8 mouse cellular contexts compared by ENCODE assay signal in the genomic region with DNA sequence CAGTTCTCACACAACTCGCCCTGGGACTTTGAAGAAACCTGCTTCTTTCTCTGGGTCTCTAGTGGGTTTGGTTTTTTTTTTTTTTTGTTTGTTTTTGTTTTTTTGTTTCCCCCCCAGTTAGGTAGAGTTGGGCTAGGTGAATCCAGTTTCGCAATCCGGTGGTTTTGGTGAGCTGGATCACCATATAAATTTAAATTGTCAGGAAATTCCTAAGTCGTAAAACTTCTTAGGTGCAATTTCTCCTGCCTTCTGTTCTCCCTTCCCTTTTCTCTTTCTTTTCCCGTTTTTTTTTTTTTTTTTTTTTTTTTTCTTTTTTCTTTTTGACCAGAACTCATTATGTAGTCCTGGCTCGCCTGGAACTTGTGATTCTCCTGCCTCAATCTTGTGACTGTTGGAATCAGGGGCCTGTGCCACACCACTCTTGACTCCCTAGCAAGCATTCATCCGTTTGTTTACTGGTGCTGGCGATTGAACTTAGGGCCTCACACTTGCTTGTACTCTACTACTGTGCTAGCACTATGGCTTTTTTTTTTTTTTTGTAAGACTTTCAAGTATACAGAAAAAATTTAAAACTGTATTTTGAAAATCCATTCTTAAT. TPM values are rescaled to one million over a fixed set of nuclear protein-coding genes. Genes with fewer than 3 reads are reported as not detected.
DNase-seq lines count a peak whose midpoint lies in the region; ATAC-seq lines count a peak whose summit lies in the region.

No protein-coding gene starts in this region.

- H3K4me2 ChIP-seq in liver, embryonic 13.5 days: peak overlapping the region; percentile 83

- no peak for ATAC-seq in liver, embryonic 13.5 days (ENCODE audit: low read depth)
- no peak for ATAC-seq in megakaryocyte progenitor cell, adult 5-6 weeks (replicated peaks; ENCODE audit: poor library complexity)

- peaks cover 18% of the 10 kb centered on the region for H3K36me3 ChIP-seq in heart, embryonic 10.5 days
- H3K36me3 ChIP-seq in forebrain, embryonic 10.5 days (replicated peaks): peaks cover 28% of the 10 kb centered on the region
- peaks cover 10% of the 10 kb centered on the region for H3K36me3 ChIP-seq in liver, embryonic 13.5 days

- H3K4me1 ChIP-seq in heart, embryonic 10.5 days: 0 out of 2 replicates have a peak, but pooled peaks cover 2% of the 10 kb centered on the region
- H3K4me1 ChIP-seq in forebrain, embryonic 10.5 days: peaks cover 10% of the 10 kb centered on the region
- peaks cover 11% of the 10 kb centered on the region for H3K4me1 ChIP-seq in liver, embryonic 13.5 days (replicated peaks)

- intact Hi-C loops in heart, postnatal 14 days (cut with DNase I): no loop called here

- no peaks in the 10 kb centered on the region for H3K9me3 ChIP-seq in heart, embryonic 10.5 days
- H3K9me3 ChIP-seq in forebrain, embryonic 10.5 days: peaks cover 2% of the 10 kb centered on the region; the same call in 1 of the 2 replicates
- H3K9me3 ChIP-seq in liver, embryonic 13.5 days (replicated peaks): no peaks in the 10 kb centered on the region

- DNase-seq in heart, embryonic 10.5 days (ENCODE audit: low spot score): no peak
- no peak for DNase-seq in heart, postnatal 14 days
- DNase-seq in A20 (ENCODE audit: low read depth, low spot score): peak; percentile 29
- no peak for DNase-seq in forebrain, embryonic 10.5 days (ENCODE audit: extremely low spot score, low spot score)
- no peak for DNase-seq in liver, embryonic 13.5 days
- DNase-seq in thymus, postnatal 0 days (ENCODE audit: low spot score): no peak
- no peak for DNase-seq in B cell, adult 2 months

- H3K9ac ChIP-seq in liver, embryonic 13.5 days: peak overlapping the region; percentile 90

- peak overlapping the region; percentile 89 for H3K4me3 ChIP-seq in heart, embryonic 10.5 days
- peak overlapping the region; percentile 85 for H3K4me3 ChIP-seq in forebrain, embryonic 10.5 days
- H3K4me3 ChIP-seq in liver, embryonic 13.5 days (replicated peaks): peak overlapping the region; percentile 87

- peak overlapping the region; percentile 95; the same call in 1 of the 2 replicates for H3K27ac ChIP-seq in heart, embryonic 10.5 days
- H3K27ac ChIP-seq in forebrain, embryonic 10.5 days: peak overlapping the region; percentile 94
- peak overlapping the region; percentile 78; the same call in 1 of the 2 replicates for H3K27ac ChIP-seq in liver, embryonic 13.5 days

- peaks cover 19% of the 10 kb centered on the region for H3K27me3 ChIP-seq in heart, embryonic 10.5 days (ENCODE audit: insufficient read depth, poor library complexity, severe bottlenecking)
- peaks cover 25% of the 10 kb centered on the region for H3K27me3 ChIP-seq in forebrain, embryonic 10.5 days (ENCODE audit: poor library complexity, severe bottlenecking)
- H3K27me3 ChIP-seq in liver, embryonic 13.5 days: peaks cover 12% of the 10 kb centered on the region; the same call in 1 of the 2 replicates

- WGBS in heart, embryonic 10.5 days: 7% methylated on average over 8 of the region's 8 CpGs
- WGBS in forebrain, embryonic 10.5 days: 4% methylated on average over 8 of the region's 8 CpGs
- 11% methylated on average over 8 of the region's 8 CpGs for WGBS in liver, embryonic 13.5 days (ENCODE audit: insufficient replicate concordance)

RNA-seq across cellular contexts. Expression of gene Hacd2, which starts 1.0 kb away (rescaled TPM):
- polyA plus RNA-seq in heart, embryonic 10.5 days (2016; fragmentation: Nextera tagmentation; extraction: Ambion mirVana): 67.7 and 101 TPM in 2 replicates
- total RNA-seq in heart, postnatal 14 days (2021): 1 to 10 TPM; 8.3 to 8.5 TPM
- 69.8 and 94.8 TPM in 2 replicates for polyA plus RNA-seq in forebrain, embryonic 10.5 days (2016; fragmentation: Nextera tagmentation; extraction: Ambion mirVana)
- polyA plus RNA-seq in liver, embryonic 13.5 days (2015; fragmentation: Nextera tagmentation; extraction: Ambion mirVana): 82.4 and 84.9 TPM in 2 replicates
- 75.9 and 108 TPM in 2 replicates for total RNA-seq in megakaryocyte progenitor cell, adult 5-6 weeks (2015)
- total RNA-seq in megakaryocyte progenitor cell, adult 5-6 weeks (2017): 11.0 and 12.2 TPM in 2 replicates
- 46.7 and 53.7 TPM in 2 replicates for polyA plus RNA-seq in thymus, postnatal 0 days (2015; fragmentation: Nextera tagmentation; extraction: Ambion mirVana)
